Mouse (Mus musculus) erythroblast, embryonic 14.5 days (primary cell): ENCODE results near the gene Zcchc24.

Experiments used
- GATA1 ChIP-seq: IDR thresholded peaks from 2 replicates; pipeline ENCODE4 v1.6.1; 2012; ENCODE audit warnings: low read length, inconsistent platforms, mixed read lengths
- TAL1 ChIP-seq: IDR thresholded peaks from 3 replicates; pipeline ENCODE4 v1.6.1; 2012; ENCODE audit warnings: low read length, inconsistent platforms, mixed read lengths

- TF ChIP-seq TAL1, result no peak
- no peak for TF ChIP-seq GATA1
Measured at GRCm38 (mm10) chr14:25746371-25746770, 22.5 kb downstream of the Zcchc24 start.
